Mouse (Mus musculus): ENCODE data around the gene Ccdc189. TPM values are rescaled to one million over a fixed set of nuclear protein-coding genes. Genes with fewer than 3 reads are reported as not detected.
"Not testable (repeated sequence)": the region's sequence is repeated elsewhere in the genome, so short reads cannot be mapped to it uniquely, and the experiment has no call there.

The Ccdc189 gene
- 13.0 and 17.0 TPM in 2 replicates for polyA plus RNA-seq (2016; fragmentation: Nextera tagmentation; extraction: Ambion mirVana)

- H3K36me3 ChIP-seq = peaks cover 49% of the 10 kb centered on the region
Observed at GRCm38 (mm10) chr7:127588011-127588871, at the start of gene Ccdc189, which contains the start of gene Rnf40. Gene Ccdc189 (minus strand): TSS chr7:127588595. Gene Rnf40 (plus strand): TSS chr7:127588767.

GRCm38 (mm10) chr7:127636963-127637362 is 48.6 kb upstream of the Ccdc189 start:
- no peaks in the 10 kb centered on the region for H3K9me3 ChIP-seq (replicated peaks)
- H3K4me1 ChIP-seq = peaks cover 6% of the 10 kb centered on the region
- peak; percentile 50; the same call in 1 of the 2 replicates for ATAC-seq (ENCODE audit: low FRiP score)
- no peaks in the 10 kb centered on the region for H3K27me3 ChIP-seq
- under 1% methylated on average over 27 of the region's 27 CpGs for WGBS
- H3K27ac ChIP-seq = no peak overlapping the region
- peak overlapping the region; percentile 74 for H3K9ac ChIP-seq
- peak overlapping the region; percentile 75 for H3K4me2 ChIP-seq (replicated peaks)
- H3K4me3 ChIP-seq = peak overlapping the region; percentile 58
- H3K36me3 ChIP-seq = no peaks in the 10 kb centered on the region

More at GRCm38 (mm10) chr7:127588011-127588871, at the start of gene Ccdc189, which contains the start of gene Rnf40:
- Histone ChIP-seq H3K4me3 (peak within 1 kb of the TSS; percentile 84), H3K4me2 (replicated peaks) (peak within 1 kb of the TSS; percentile 84), H3K27ac (peak within 1 kb of the TSS; percentile 78), H3K9me3 (replicated peaks) (no peaks in the 10 kb centered on the region), H3K4me1 (peaks cover 19% of the 10 kb centered on the region), H3K27me3 (no peaks in the 10 kb centered on the region), H3K9ac (peak within 1 kb of the TSS; percentile 87)
- WGBS = under 1% methylated on average over 50 of the region's 50 CpGs
- ATAC-seq (ENCODE audit: low FRiP score) = peak; percentile 98

- WGBS = 75% methylated on average over 4 of the region's 4 CpGs
- H3K4me2 ChIP-seq (replicated peaks) = no peak overlapping the region
Observed at GRCm38 (mm10) chr7:127631416-127631815, 43.0 kb upstream of the Ccdc189 start.

GRCm38 (mm10) chr7:127628646-127629045 is 40.3 kb upstream of the Ccdc189 start:
- no peak for ATAC-seq (ENCODE audit: low FRiP score)
- H3K9me3 ChIP-seq (replicated peaks) = no peaks in the 10 kb centered on the region
- no peaks in the 10 kb centered on the region for H3K27me3 ChIP-seq
- H3K27ac ChIP-seq = no peak overlapping the region
- WGBS = 86% methylated on average over 5 of the region's 5 CpGs
- H3K4me1 ChIP-seq = no peaks in the 10 kb centered on the region
- H3K9ac ChIP-seq = no peak overlapping the region
- H3K36me3 ChIP-seq = no peaks in the 10 kb centered on the region
- H3K4me2 ChIP-seq (replicated peaks) = no peak overlapping the region
- H3K4me3 ChIP-seq = no peak overlapping the region

More at GRCm38 (mm10) chr7:127631416-127631815, 43.0 kb upstream of the Ccdc189 start:
- no peaks in the 10 kb centered on the region for H3K27me3 ChIP-seq
- no peak for ATAC-seq (ENCODE audit: low FRiP score)
- no peak overlapping the region for H3K9ac ChIP-seq
- no peaks in the 10 kb centered on the region for H3K9me3 ChIP-seq (replicated peaks)
- H3K4me3 ChIP-seq = no peak overlapping the region
- H3K27ac ChIP-seq = no peak overlapping the region
- H3K36me3 ChIP-seq = no peaks in the 10 kb centered on the region
- H3K4me1 ChIP-seq = no peaks in the 10 kb centered on the region; the same call in 1 of the 2 replicates

GRCm38 (mm10) chr7:127626471-127626870 is 38.1 kb upstream of the Ccdc189 start:
- Histone ChIP-seq H3K27ac (no peak overlapping the region), H3K4me1 (no peaks in the 10 kb centered on the region), H3K27me3 (no peaks in the 10 kb centered on the region), H3K4me3 (no peak overlapping the region), H3K9ac (no peak overlapping the region), H3K36me3 (no peaks in the 10 kb centered on the region), H3K9me3 (replicated peaks) (no peaks in the 10 kb centered on the region), H3K4me2 (replicated peaks) (no peak overlapping the region)
- ATAC-seq (ENCODE audit: low FRiP score) = no peak
- WGBS = 93% methylated on average over 4 of the region's 4 CpGs

- WGBS = 96% methylated on average over 7 of the region's 7 CpGs
- H3K4me3 ChIP-seq = no peak overlapping the region
- no peaks in the 10 kb centered on the region for H3K9me3 ChIP-seq (replicated peaks)
- no peak for ATAC-seq (ENCODE audit: low FRiP score)
- H3K9ac ChIP-seq = no peak overlapping the region
- no peaks in the 10 kb centered on the region for H3K4me1 ChIP-seq
- H3K36me3 ChIP-seq = no peaks in the 10 kb centered on the region
- H3K27ac ChIP-seq = no peak overlapping the region
- H3K4me2 ChIP-seq (replicated peaks) = no peak overlapping the region
- H3K27me3 ChIP-seq = no peaks in the 10 kb centered on the region
Observed at GRCm38 (mm10) chr7:127626039-127626438, 37.6 kb upstream of the Ccdc189 start.

GRCm38 (mm10) chr7:127618402-127618801 is 30.0 kb upstream of the Ccdc189 start:
- not testable (repeated sequence) for H3K9me3 ChIP-seq (replicated peaks); H3K36me3 ChIP-seq; H3K27me3 ChIP-seq; H3K27ac ChIP-seq; H3K4me3 ChIP-seq; ATAC-seq (ENCODE audit: low FRiP score); H3K4me2 ChIP-seq (replicated peaks); H3K9ac ChIP-seq
- H3K4me1 ChIP-seq = peaks cover 26% of the 10 kb centered on the region
- WGBS = 83% methylated on average over 7 of the region's 8 CpGs

GRCm38 (mm10) chr7:127617962-127618361 is 29.6 kb upstream of the Ccdc189 start:
- Histone ChIP-seq H3K4me1 (peaks cover 26% of the 10 kb centered on the region), H3K27ac (no peak overlapping the region), H3K36me3 (no peaks in the 10 kb centered on the region), H3K4me3 (no peak overlapping the region), H3K27me3 (no peaks in the 10 kb centered on the region), H3K4me2 (replicated peaks) (no peak overlapping the region), H3K9me3 (replicated peaks) (no peaks in the 10 kb centered on the region), H3K9ac (no peak overlapping the region)
- 40% methylated on average over 2 of the region's 2 CpGs for WGBS
- no peak for ATAC-seq (ENCODE audit: low FRiP score)

GRCm38 (mm10) chr7:127616881-127617280 is 28.5 kb upstream of the Ccdc189 start:
- no peaks in the 10 kb centered on the region for H3K27me3 ChIP-seq
- H3K4me2 ChIP-seq (replicated peaks) = no peak overlapping the region
- no peak overlapping the region for H3K27ac ChIP-seq
- H3K36me3 ChIP-seq = peaks cover 11% of the 10 kb centered on the region
- H3K4me1 ChIP-seq = peaks cover 26% of the 10 kb centered on the region
- no peak for ATAC-seq (ENCODE audit: low FRiP score)
- H3K9me3 ChIP-seq (replicated peaks) = no peaks in the 10 kb centered on the region
- whole genome bisulfite sequencing = 72% methylated on average over 1 of the region's 1 CpGs
- H3K4me3 ChIP-seq = no peak overlapping the region
- no peak overlapping the region for H3K9ac ChIP-seq

GRCm38 (mm10) chr7:127616336-127616735 is 27.9 kb upstream of the Ccdc189 start:
- ATAC-seq (ENCODE audit: low FRiP score) = no peak
- 71% methylated on average over 1 of the region's 1 CpGs for WGBS
- Histone ChIP-seq H3K4me3 (peak overlapping the region; percentile 100), H3K4me1 (peaks cover 26% of the 10 kb centered on the region), H3K27me3 (no peaks in the 10 kb centered on the region), H3K27ac (no peak overlapping the region), H3K4me2 (replicated peaks) (peak overlapping the region; percentile 82), H3K9ac (peak overlapping the region; percentile 32; the same call in 1 of the 2 replicates), H3K9me3 (replicated peaks) (no peaks in the 10 kb centered on the region), H3K36me3 (peaks cover 16% of the 10 kb centered on the region)

- peak; percentile 94 for ATAC-seq (ENCODE audit: low FRiP score)
- H3K4me2 ChIP-seq (replicated peaks) = peak within 1 kb of the TSS; percentile 82
- H3K36me3 ChIP-seq = peaks cover 28% of the 10 kb centered on the region
- H3K27me3 ChIP-seq = no peaks in the 10 kb centered on the region
- H3K27ac ChIP-seq = peak within 1 kb of the TSS; percentile 87
- H3K4me3 ChIP-seq = peak within 1 kb of the TSS; percentile 100
- no peaks in the 10 kb centered on the region for H3K9me3 ChIP-seq (replicated peaks)
- under 1% methylated on average over 43 of the region's 50 CpGs for WGBS
- H3K9ac ChIP-seq = peak within 1 kb of the TSS; percentile 98
- peaks cover 26% of the 10 kb centered on the region for H3K4me1 ChIP-seq
Observed at GRCm38 (mm10) chr7:127614891-127615843, 26.8 kb upstream of the Ccdc189 start, which contains the start of gene Zfp629. Gene Zfp629 (minus strand): TSS chr7:127615797.

- peak overlapping the region; percentile 98 for H3K9ac ChIP-seq
- peaks cover 34% of the 10 kb centered on the region for H3K36me3 ChIP-seq
- peak overlapping the region; percentile 100 for H3K4me3 ChIP-seq
- H3K27ac ChIP-seq = peak overlapping the region; percentile 87
- H3K4me1 ChIP-seq = peaks cover 26% of the 10 kb centered on the region
- no peaks in the 10 kb centered on the region for H3K9me3 ChIP-seq (replicated peaks)
- H3K27me3 ChIP-seq = no peaks in the 10 kb centered on the region
- WGBS = 0% methylated on average over 14 of the region's 44 CpGs
- no peak; the same call in 1 of the 2 replicates for ATAC-seq (ENCODE audit: low FRiP score)
- H3K4me2 ChIP-seq (replicated peaks) = peak overlapping the region; percentile 82
Observed at GRCm38 (mm10) chr7:127614511-127614890, 26.1 kb upstream of the Ccdc189 start.

Data from hindbrain, embryonic 12.5 days (tissue).